Mouse (Mus musculus): ENCODE data around the gene Tdo2. TPM values are rescaled to one million over a fixed set of nuclear protein-coding genes. Genes with fewer than 3 reads are reported as not detected.
A peak's percentile ranks its signal among the peaks of the same experiment; 100 is the strongest.

The Tdo2 gene
- polyA plus RNA-seq, 1 experiment from 2014 or later, result 0.07 TPM

- ATAC-seq (ENCODE audit: low FRiP score, low TSS enrichment), result no peak
- H3K27ac ChIP-seq (ENCODE audit: low read length), result 0 out of 2 replicates have a peak overlapping the region, but pooled peaks have one; percentile 1
- H3K4me2 ChIP-seq (replicated peaks; ENCODE audit: low read depth, low read length), result no peak overlapping the region
- no peaks in the 10 kb centered on the region for H3K27me3 ChIP-seq (ENCODE audit: insufficient read depth, low read length)
- 42% methylated on average over 9 of the region's 9 CpGs for WGBS
- peaks cover 6% of the 10 kb centered on the region; the same call in 1 of the 2 replicates for H3K4me1 ChIP-seq (ENCODE audit: insufficient read depth, low read length)
- no peaks in the 10 kb centered on the region for H3K36me3 ChIP-seq (ENCODE audit: insufficient read depth, low read length)
- no peak overlapping the region for H3K9ac ChIP-seq (replicated peaks; ENCODE audit: low read length)
- no peaks in the 10 kb centered on the region for H3K9me3 ChIP-seq (ENCODE audit: low read length)
- no peak overlapping the region for H3K4me3 ChIP-seq (ENCODE audit: low read length)
These were observed 49.2 kb downstream of the Tdo2 start for GRCm38 (mm10) chr3:81926764-81927325.

DNA sequence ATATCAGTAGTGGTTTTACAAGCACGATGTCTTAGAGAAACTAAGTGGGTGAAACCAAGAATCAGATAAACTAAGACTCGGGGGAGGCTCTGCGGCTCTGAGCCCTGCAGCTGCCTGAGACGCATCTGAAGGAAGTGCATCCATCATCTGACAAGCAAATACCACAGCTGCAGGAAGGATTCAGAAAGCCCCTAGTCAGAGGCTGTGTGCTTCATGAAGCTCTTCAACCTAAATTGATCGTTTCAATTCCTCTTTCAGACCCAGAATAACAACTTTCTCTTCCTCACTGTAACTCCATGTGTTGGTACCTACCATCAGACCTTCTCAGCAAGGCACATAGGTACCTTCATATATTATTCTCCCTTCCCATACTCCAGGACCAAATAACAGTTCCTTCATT is 50.1 kb downstream of the Tdo2 start:
- no peaks in the 10 kb centered on the region for H3K9me3 ChIP-seq (ENCODE audit: low read length)
- H3K4me3 ChIP-seq (ENCODE audit: low read length), result no peak overlapping the region
- H3K4me2 ChIP-seq (replicated peaks; ENCODE audit: low read depth, low read length), result no peak overlapping the region
- H3K36me3 ChIP-seq (ENCODE audit: insufficient read depth, low read length), result no peaks in the 10 kb centered on the region
- 36% methylated on average over 5 of the region's 5 CpGs for WGBS
- no peak for ATAC-seq (ENCODE audit: low FRiP score, low TSS enrichment)
- no peaks in the 10 kb centered on the region for H3K27me3 ChIP-seq (ENCODE audit: insufficient read depth, low read length)
- H3K4me1 ChIP-seq (ENCODE audit: insufficient read depth, low read length), result peaks cover 6% of the 10 kb centered on the region; the same call in 1 of the 2 replicates
- H3K9ac ChIP-seq (replicated peaks; ENCODE audit: low read length), result no peak overlapping the region
- H3K27ac ChIP-seq (ENCODE audit: low read length), result no peak overlapping the region

GRCm38 (mm10) chr3:81924931-81925330 is 51.1 kb downstream of the Tdo2 start:
- no peak overlapping the region for H3K4me2 ChIP-seq (replicated peaks; ENCODE audit: low read depth, low read length)
- no peak overlapping the region for H3K4me3 ChIP-seq (ENCODE audit: low read length)
- no peak for ATAC-seq (ENCODE audit: low FRiP score, low TSS enrichment)
- WGBS, result 0% methylated on average over 1 of the region's 1 CpGs
- peaks cover 6% of the 10 kb centered on the region; the same call in 1 of the 2 replicates for H3K4me1 ChIP-seq (ENCODE audit: insufficient read depth, low read length)
- no peak overlapping the region for H3K9ac ChIP-seq (replicated peaks; ENCODE audit: low read length)
- H3K27me3 ChIP-seq (ENCODE audit: insufficient read depth, low read length), result no peaks in the 10 kb centered on the region
- no peaks in the 10 kb centered on the region for H3K9me3 ChIP-seq (ENCODE audit: low read length)
- H3K36me3 ChIP-seq (ENCODE audit: insufficient read depth, low read length), result no peaks in the 10 kb centered on the region
- no peak overlapping the region for H3K27ac ChIP-seq (ENCODE audit: low read length)

DNA sequence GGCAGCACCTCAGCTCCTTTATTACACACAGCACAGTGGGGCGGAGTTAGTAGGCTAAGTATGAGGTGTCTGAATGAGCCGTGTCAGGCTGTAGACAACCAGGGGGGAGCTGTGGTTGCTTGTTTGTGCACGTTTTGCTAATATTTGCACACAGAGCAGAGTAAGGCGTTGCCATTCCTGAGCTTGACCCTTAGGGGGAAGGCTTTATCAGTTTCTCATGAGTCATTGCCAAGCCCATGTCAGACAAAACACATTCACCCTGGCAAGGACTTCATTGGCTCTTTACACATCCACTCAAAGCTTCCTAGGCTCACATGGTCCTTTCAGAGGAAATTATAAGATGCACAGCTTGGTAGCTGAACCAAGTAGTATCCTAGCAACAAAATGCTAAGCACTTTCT is 53.1 kb downstream of the Tdo2 start:
- no peak for ATAC-seq (ENCODE audit: low FRiP score, low TSS enrichment)
- Histone ChIP-seq H3K4me2 (replicated peaks; ENCODE audit: low read depth, low read length) (no peak overlapping the region), H3K4me3 (ENCODE audit: low read length) (no peak overlapping the region)

GRCm38 (mm10) chr3:81919681-81920080 is 56.3 kb downstream of the Tdo2 start:
- Histone ChIP-seq H3K9ac (replicated peaks; ENCODE audit: low read length) (no peak overlapping the region), H3K27me3 (ENCODE audit: insufficient read depth, low read length) (no peaks in the 10 kb centered on the region), H3K4me2 (replicated peaks; ENCODE audit: low read depth, low read length) (no peak overlapping the region), H3K4me1 (ENCODE audit: insufficient read depth, low read length) (no peaks in the 10 kb centered on the region), H3K9me3 (ENCODE audit: low read length) (no peaks in the 10 kb centered on the region), H3K4me3 (ENCODE audit: low read length) (no peak overlapping the region), H3K36me3 (ENCODE audit: insufficient read depth, low read length) (no peaks in the 10 kb centered on the region), H3K27ac (ENCODE audit: low read length) (no peak overlapping the region)
- WGBS, result 65% methylated on average over 3 of the region's 3 CpGs
- ATAC-seq (ENCODE audit: low FRiP score, low TSS enrichment), result no peak

More for the DNA sequence above, 53.1 kb downstream of the Tdo2 start:
- WGBS, result 63% methylated on average over 4 of the region's 4 CpGs
- no peak overlapping the region for H3K9ac ChIP-seq (replicated peaks; ENCODE audit: low read length)
- H3K36me3 ChIP-seq (ENCODE audit: insufficient read depth, low read length), result no peaks in the 10 kb centered on the region
- H3K9me3 ChIP-seq (ENCODE audit: low read length), result no peaks in the 10 kb centered on the region
- H3K27ac ChIP-seq (ENCODE audit: low read length), result no peak overlapping the region
- H3K27me3 ChIP-seq (ENCODE audit: insufficient read depth, low read length), result no peaks in the 10 kb centered on the region
- H3K4me1 ChIP-seq (ENCODE audit: insufficient read depth, low read length), result peaks cover 6% of the 10 kb centered on the region; the same call in 1 of the 2 replicates

DNA sequence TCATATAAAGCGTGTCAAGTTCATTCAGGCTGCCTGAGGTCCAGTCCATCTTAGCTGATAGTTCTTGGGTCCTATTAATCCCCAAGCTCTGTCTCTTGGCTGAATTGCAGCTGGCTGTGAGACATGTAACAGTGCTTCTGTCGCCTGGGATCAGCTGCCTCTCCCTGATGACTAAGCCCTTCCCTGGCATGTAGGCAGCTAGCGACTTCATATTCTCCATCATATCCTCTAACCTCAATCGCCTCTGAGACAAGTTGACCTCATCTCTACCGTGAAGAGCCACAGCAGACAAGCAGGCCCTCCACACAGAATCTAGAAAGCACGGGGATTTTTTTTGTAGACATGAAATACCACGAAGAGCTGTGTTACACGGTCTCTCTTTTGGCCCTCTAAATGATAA is 57.8 kb downstream of the Tdo2 start:
- no peak for ATAC-seq (ENCODE audit: low FRiP score, low TSS enrichment)
- 89% methylated on average over 8 of the region's 8 CpGs for WGBS

DNA sequence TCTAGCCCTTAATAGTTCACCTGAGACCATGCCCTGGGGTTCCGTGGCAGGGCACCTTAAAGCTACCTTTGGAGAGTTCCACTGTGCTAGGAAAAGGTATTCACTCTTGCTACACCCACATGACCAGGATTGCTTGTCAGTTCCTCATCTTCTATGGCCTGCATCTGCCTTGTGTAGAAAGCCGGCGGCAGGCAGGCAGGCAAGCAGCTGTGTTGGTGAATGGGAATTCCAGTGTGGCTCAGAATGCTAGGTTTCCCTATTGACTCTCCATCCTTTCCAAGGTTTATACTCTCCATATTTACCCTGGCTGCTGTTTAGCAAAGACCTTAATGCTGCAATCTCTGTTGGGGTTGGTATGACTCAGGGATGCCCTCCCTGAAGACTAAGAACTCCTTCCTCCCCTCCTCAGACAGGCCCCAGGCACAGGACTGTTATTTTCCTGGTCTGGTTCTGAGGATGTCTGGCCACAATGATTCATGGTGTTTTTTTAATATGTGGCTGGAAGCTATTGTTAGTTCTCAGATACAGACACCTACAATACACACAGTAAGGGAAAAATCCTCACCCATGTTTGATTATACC is 58.6 kb downstream of the Tdo2 start:
- no peak for ATAC-seq (ENCODE audit: low FRiP score, low TSS enrichment)
- 93% methylated on average over 3 of the region's 3 CpGs for WGBS
- Histone ChIP-seq H3K4me1 (ENCODE audit: insufficient read depth, low read length) (no peaks in the 10 kb centered on the region), H3K27me3 (ENCODE audit: insufficient read depth, low read length) (no peaks in the 10 kb centered on the region), H3K4me2 (replicated peaks; ENCODE audit: low read depth, low read length) (no peak overlapping the region), H3K9ac (replicated peaks; ENCODE audit: low read length) (no peak overlapping the region), H3K4me3 (ENCODE audit: low read length) (no peak overlapping the region), H3K36me3 (ENCODE audit: insufficient read depth, low read length) (no peaks in the 10 kb centered on the region), H3K27ac (ENCODE audit: low read length) (no peak overlapping the region), H3K9me3 (ENCODE audit: low read length) (no peaks in the 10 kb centered on the region)

More for the DNA sequence above, 57.8 kb downstream of the Tdo2 start:
- Histone ChIP-seq H3K36me3 (ENCODE audit: insufficient read depth, low read length) (no peaks in the 10 kb centered on the region), H3K4me3 (ENCODE audit: low read length) (no peak overlapping the region), H3K9ac (replicated peaks; ENCODE audit: low read length) (no peak overlapping the region), H3K27me3 (ENCODE audit: insufficient read depth, low read length) (no peaks in the 10 kb centered on the region), H3K4me1 (ENCODE audit: insufficient read depth, low read length) (no peaks in the 10 kb centered on the region), H3K4me2 (replicated peaks; ENCODE audit: low read depth, low read length) (no peak overlapping the region), H3K27ac (ENCODE audit: low read length) (no peak overlapping the region), H3K9me3 (ENCODE audit: low read length) (no peaks in the 10 kb centered on the region)

DNA sequence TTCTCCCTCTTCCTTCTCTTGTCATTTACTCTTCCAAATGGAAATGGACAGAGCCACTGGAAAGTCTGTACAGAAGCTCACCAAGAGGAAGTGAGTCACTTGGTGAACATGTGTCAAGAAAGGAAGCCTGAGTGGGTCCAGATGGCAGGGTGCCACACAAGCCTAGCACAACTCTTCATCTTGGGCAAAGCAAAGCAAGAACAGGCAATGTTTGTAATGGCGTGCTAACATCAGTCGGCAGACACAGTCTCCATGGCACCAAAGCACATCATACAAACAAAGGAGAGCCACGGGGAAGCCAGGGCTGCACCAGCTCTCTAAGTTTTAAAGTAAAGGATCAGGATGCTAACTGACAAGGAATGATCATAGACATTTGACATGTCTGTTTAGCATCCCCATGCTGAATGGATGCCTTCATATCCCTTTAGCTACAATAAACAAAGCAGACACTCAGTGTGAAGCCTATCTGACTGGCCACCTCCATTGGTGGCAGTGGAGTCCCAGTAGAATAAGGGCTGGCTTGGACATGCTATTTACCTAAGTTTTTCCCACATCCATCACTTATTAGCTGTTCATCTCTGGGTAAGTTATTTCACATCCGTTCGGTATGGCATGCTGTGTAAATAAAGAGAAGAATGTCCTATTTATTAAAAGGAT is 59.8 kb downstream of the Tdo2 start:
- no peak for ATAC-seq (ENCODE audit: low FRiP score, low TSS enrichment)
- Histone ChIP-seq H3K36me3 (ENCODE audit: insufficient read depth, low read length) (no peaks in the 10 kb centered on the region), H3K27me3 (ENCODE audit: insufficient read depth, low read length) (no peaks in the 10 kb centered on the region), H3K27ac (ENCODE audit: low read length) (no peak overlapping the region), H3K4me1 (ENCODE audit: insufficient read depth, low read length) (no peaks in the 10 kb centered on the region), H3K9me3 (ENCODE audit: low read length) (no peaks in the 10 kb centered on the region), H3K4me2 (replicated peaks; ENCODE audit: low read depth, low read length) (no peak overlapping the region), H3K4me3 (ENCODE audit: low read length) (no peak overlapping the region), H3K9ac (replicated peaks; ENCODE audit: low read length) (no peak overlapping the region)
- 86% methylated on average over 5 of the region's 5 CpGs for WGBS

DNA sequence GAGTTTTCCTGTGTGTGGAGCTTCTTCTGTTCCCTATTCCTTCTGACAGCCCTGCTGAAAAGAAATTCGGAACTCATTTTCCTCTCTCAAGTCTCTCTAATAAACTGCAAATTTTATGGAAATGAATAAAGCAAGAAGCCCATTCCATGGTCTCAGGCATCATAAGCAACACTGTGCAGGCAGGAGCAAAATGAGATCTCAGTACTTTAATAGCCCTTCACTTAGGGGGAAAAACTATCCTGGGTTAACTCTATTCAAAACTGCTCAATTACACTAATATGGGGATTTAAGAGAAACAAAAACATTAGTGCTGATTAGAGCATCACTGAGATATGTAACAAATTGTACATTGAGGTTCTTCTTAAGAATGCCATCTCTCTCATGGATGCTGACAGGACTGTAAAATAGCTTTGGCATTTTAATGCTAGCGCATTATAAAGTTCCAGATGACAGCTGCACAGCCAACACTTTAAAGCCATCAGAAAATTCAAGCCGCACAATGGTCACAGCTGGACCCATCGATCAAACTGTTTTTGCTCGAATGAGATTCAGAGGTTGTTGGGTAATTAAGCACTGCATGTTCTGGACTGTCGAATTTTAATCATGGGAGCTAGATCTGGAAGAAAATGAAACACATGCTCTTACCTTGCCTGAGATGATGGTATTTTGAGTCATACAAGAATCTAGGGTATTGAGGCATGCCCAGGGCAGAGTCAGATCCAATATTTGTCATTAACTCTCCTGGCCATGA is 65.5 kb downstream of the Tdo2 start:
- no peak for ATAC-seq (ENCODE audit: low FRiP score, low TSS enrichment)
- Histone ChIP-seq H3K27ac (ENCODE audit: low read length) (no peak overlapping the region), H3K36me3 (ENCODE audit: insufficient read depth, low read length) (no peaks in the 10 kb centered on the region), H3K4me3 (ENCODE audit: low read length) (no peak overlapping the region), H3K4me2 (replicated peaks; ENCODE audit: low read depth, low read length) (no peak overlapping the region), H3K9ac (replicated peaks; ENCODE audit: low read length) (no peak overlapping the region), H3K4me1 (ENCODE audit: insufficient read depth, low read length) (no peaks in the 10 kb centered on the region), H3K9me3 (ENCODE audit: low read length) (no peaks in the 10 kb centered on the region), H3K27me3 (ENCODE audit: insufficient read depth, low read length) (no peaks in the 10 kb centered on the region)
- 45% methylated on average over 6 of the region's 6 CpGs for WGBS
